Mouse (Mus musculus): ENCODE results near the gene Eml2. TPM values are rescaled to one million over a fixed set of nuclear protein-coding genes. Genes with fewer than 3 reads are reported as not detected.
A peak's percentile ranks its signal among the peaks of the same experiment; 100 is the strongest.

The Eml2 gene
- polyA plus RNA-seq, 1 experiment from 2014 or later: 5.1 TPM

DNA sequence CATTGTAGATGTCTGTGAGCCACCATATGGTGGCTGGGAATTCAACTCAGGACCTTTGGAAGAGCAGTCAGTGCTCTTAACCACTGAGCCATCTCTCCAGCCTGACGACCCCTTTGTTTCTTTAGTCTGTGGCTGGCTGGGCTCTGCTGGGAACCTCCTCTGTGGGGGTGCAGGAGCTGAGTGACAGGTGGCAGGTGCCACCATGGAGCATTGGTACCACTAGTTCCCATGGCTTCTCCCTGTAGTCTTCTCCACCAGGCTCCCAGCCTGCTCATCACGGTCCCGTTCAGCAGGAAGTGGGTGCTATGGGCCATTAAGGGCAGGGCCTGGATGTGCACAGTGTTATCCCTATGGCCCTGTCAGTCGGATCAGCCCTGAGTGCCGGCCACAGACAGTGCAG lies 58.4 kb downstream of the Eml2 start:
- no peak overlapping the region for H3K4me3 ChIP-seq (ENCODE audit: low read depth, low read length)
- no peaks in the 10 kb centered on the region for H3K36me3 ChIP-seq (ENCODE audit: control insufficient read depth, insufficient read depth)
- H3K27me3 ChIP-seq (replicated peaks; ENCODE audit: control insufficient read depth, insufficient read depth, low read length): no peaks in the 10 kb centered on the region
- WGBS: 52% methylated on average over 5 of the region's 5 CpGs
- ATAC-seq: no peak
- H3K4me2 ChIP-seq (replicated peaks; ENCODE audit: low read depth): no peak overlapping the region
- peak overlapping the region; percentile 64 for H3K27ac ChIP-seq (ENCODE audit: low read depth, low read length)
- no peak for TF ChIP-seq CTCF (IDR thresholded peaks at IDR 0.05; ENCODE audit: low read depth)
- no peaks in the 10 kb centered on the region for H3K9me3 ChIP-seq (ENCODE audit: control insufficient read depth)
- H3K9ac ChIP-seq (ENCODE audit: low read depth, low read length): no peak overlapping the region
- peaks cover 24% of the 10 kb centered on the region for H3K4me1 ChIP-seq (replicated peaks; ENCODE audit: control insufficient read depth, insufficient read depth, low read length)

- peak overlapping the region; percentile 64 for H3K27ac ChIP-seq (ENCODE audit: low read depth, low read length)
- no peak for TF ChIP-seq CTCF (IDR thresholded peaks at IDR 0.05; ENCODE audit: low read depth)
- H3K27me3 ChIP-seq (replicated peaks; ENCODE audit: control insufficient read depth, insufficient read depth, low read length): no peaks in the 10 kb centered on the region
- 53% methylated on average over 2 of the region's 2 CpGs for WGBS
- no peak overlapping the region for H3K4me3 ChIP-seq (ENCODE audit: low read depth, low read length)
- H3K36me3 ChIP-seq (ENCODE audit: control insufficient read depth, insufficient read depth): no peaks in the 10 kb centered on the region
- H3K9me3 ChIP-seq (ENCODE audit: control insufficient read depth): no peaks in the 10 kb centered on the region
- H3K9ac ChIP-seq (ENCODE audit: low read depth, low read length): no peak overlapping the region
- ATAC-seq: peak; percentile 65
- no peak overlapping the region for H3K4me2 ChIP-seq (replicated peaks; ENCODE audit: low read depth)
- H3K4me1 ChIP-seq (replicated peaks; ENCODE audit: control insufficient read depth, insufficient read depth, low read length): peaks cover 27% of the 10 kb centered on the region
These were observed 59.0 kb downstream of the Eml2 start for GRCm38 (mm10) chr7:19235092-19235671.

GRCm38 (mm10) chr7:19236411-19236810 lies 60.2 kb downstream of the Eml2 start:
- Histone ChIP-seq H3K4me1 (replicated peaks; ENCODE audit: control insufficient read depth, insufficient read depth, low read length) (peaks cover 24% of the 10 kb centered on the region), H3K27me3 (replicated peaks; ENCODE audit: control insufficient read depth, insufficient read depth, low read length) (no peaks in the 10 kb centered on the region), H3K4me3 (ENCODE audit: low read depth, low read length) (no peak overlapping the region), H3K4me2 (replicated peaks; ENCODE audit: low read depth) (no peak overlapping the region), H3K36me3 (ENCODE audit: control insufficient read depth, insufficient read depth) (no peaks in the 10 kb centered on the region), H3K27ac (ENCODE audit: low read depth, low read length) (peak overlapping the region; percentile 64; the same call in 1 of the 2 replicates), H3K9me3 (ENCODE audit: control insufficient read depth) (no peaks in the 10 kb centered on the region), H3K9ac (ENCODE audit: low read depth, low read length) (no peak overlapping the region)
- 72% methylated on average over 2 of the region's 2 CpGs for WGBS
- no peak for TF ChIP-seq CTCF (IDR thresholded peaks at IDR 0.05; ENCODE audit: low read depth)
- no peak for ATAC-seq

GRCm38 (mm10) chr7:19238344-19238743 lies 62.1 kb downstream of the Eml2 start:
- no peaks in the 10 kb centered on the region for H3K27me3 ChIP-seq (replicated peaks; ENCODE audit: control insufficient read depth, insufficient read depth, low read length)
- H3K9me3 ChIP-seq (ENCODE audit: control insufficient read depth): no peaks in the 10 kb centered on the region
- H3K9ac ChIP-seq (ENCODE audit: low read depth, low read length): no peak overlapping the region
- peaks cover 16% of the 10 kb centered on the region; the same call in 1 of the 2 replicates for H3K4me1 ChIP-seq (replicated peaks; ENCODE audit: control insufficient read depth, insufficient read depth, low read length)
- 92% methylated on average over 4 of the region's 4 CpGs for WGBS
- no peak overlapping the region for H3K27ac ChIP-seq (ENCODE audit: low read depth, low read length)
- no peak for TF ChIP-seq CTCF (IDR thresholded peaks at IDR 0.05; ENCODE audit: low read depth)
- ATAC-seq: no peak
- no peaks in the 10 kb centered on the region; the same call in 1 of the 2 replicates for H3K36me3 ChIP-seq (ENCODE audit: control insufficient read depth, insufficient read depth)
- no peak overlapping the region for H3K4me2 ChIP-seq (replicated peaks; ENCODE audit: low read depth)
- no peak overlapping the region for H3K4me3 ChIP-seq (ENCODE audit: low read depth, low read length)

DNA sequence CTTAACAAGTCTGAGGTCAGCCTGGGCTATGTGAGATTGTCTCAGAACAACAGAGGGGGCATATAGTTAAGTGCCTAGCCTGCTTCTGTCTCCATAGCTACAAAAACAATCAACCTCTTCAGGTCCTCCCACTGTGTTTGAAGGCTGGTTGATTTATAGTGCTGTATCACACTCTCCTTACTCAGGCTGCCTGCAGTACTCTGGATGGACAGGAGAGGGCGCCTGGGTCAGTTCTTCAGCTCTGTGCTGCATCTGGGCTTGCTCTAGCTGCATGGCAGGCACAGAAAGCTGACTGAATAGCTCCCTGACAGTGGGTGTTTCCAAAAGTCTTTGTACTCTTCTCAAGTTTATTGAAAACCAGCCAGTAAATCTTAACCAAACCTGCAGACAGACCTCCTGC lies 63.2 kb downstream of the Eml2 start:
- no peak overlapping the region for H3K4me3 ChIP-seq (ENCODE audit: low read depth, low read length)
- peak overlapping the region; percentile 14; the same call in 1 of the 2 replicates for H3K4me2 ChIP-seq (replicated peaks; ENCODE audit: low read depth)
- WGBS: 0% methylated on average over 1 of the region's 1 CpGs
- no peak overlapping the region for H3K9ac ChIP-seq (ENCODE audit: low read depth, low read length)
- peak; percentile 97 for TF ChIP-seq CTCF (IDR thresholded peaks at IDR 0.05; ENCODE audit: low read depth)
- peaks cover 16% of the 10 kb centered on the region; the same call in 1 of the 2 replicates for H3K4me1 ChIP-seq (replicated peaks; ENCODE audit: control insufficient read depth, insufficient read depth, low read length)
- ATAC-seq: peak; percentile 66
- H3K27me3 ChIP-seq (replicated peaks; ENCODE audit: control insufficient read depth, insufficient read depth, low read length): no peaks in the 10 kb centered on the region
- H3K9me3 ChIP-seq (ENCODE audit: control insufficient read depth): no peaks in the 10 kb centered on the region
- no peaks in the 10 kb centered on the region; the same call in 1 of the 2 replicates for H3K36me3 ChIP-seq (ENCODE audit: control insufficient read depth, insufficient read depth)
- no peak overlapping the region for H3K27ac ChIP-seq (ENCODE audit: low read depth, low read length)

DNA sequence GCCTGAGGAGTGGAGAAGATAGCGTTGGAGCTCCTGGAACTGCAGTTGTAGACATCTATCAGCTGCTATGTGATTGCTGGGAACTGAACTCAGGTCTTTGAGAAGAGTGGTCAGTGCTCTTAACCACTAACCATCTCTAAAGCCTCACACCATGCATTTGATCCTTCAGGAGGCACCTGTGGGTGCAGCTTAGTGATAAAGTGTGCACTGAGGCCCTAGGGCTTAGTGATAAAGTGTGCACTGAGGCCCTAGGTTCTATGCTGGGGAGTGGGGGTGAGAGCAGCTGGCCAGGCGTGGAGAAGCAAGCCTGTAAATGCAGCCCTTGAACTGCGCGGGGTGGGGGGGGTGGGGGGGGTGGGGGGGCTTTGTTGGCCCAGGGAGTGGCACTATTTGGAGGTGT lies 63.8 kb downstream of the Eml2 start:
- ATAC-seq: no peak
- Histone ChIP-seq H3K36me3 (ENCODE audit: control insufficient read depth, insufficient read depth) (peaks cover 3% of the 10 kb centered on the region; the same call in 1 of the 2 replicates), H3K9ac (ENCODE audit: low read depth, low read length) (no peak overlapping the region), H3K4me3 (ENCODE audit: low read depth, low read length) (no peak overlapping the region), H3K27ac (ENCODE audit: low read depth, low read length) (no peak overlapping the region), H3K9me3 (ENCODE audit: control insufficient read depth) (no peaks in the 10 kb centered on the region), H3K4me2 (replicated peaks; ENCODE audit: low read depth) (peak overlapping the region; percentile 14; the same call in 1 of the 2 replicates), H3K27me3 (replicated peaks; ENCODE audit: control insufficient read depth, insufficient read depth, low read length) (no peaks in the 10 kb centered on the region), H3K4me1 (replicated peaks; ENCODE audit: control insufficient read depth, insufficient read depth, low read length) (peaks cover 16% of the 10 kb centered on the region; the same call in 1 of the 2 replicates)
- 32% methylated on average over 4 of the region's 4 CpGs for WGBS
- TF ChIP-seq CTCF (IDR thresholded peaks at IDR 0.05; ENCODE audit: low read depth): no peak
